Mouse (Mus musculus): ENCODE measurements around the gene Galnt14.

DNA sequence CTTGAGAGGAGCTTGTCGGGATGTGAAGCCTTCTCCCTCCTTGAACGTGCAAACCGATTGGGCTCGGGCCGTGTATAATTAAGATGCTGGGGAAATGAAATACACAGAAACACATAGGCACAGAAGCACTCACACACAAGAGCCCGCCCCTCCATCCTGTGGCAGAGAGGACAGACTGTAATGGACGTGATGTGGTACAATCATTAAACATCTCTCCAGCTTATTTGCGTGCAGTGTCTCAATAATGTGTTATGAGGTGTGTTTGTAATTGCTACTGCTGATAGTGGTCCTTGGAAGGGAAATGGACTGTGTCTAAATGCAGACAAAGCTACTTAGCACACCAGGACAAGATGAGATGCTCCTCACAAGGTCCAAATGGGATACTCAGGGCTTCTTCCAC is 24.0 kb downstream of the Galnt14 start:
- TF ChIP-seq CTCF (IDR thresholded peaks at IDR 0.05; ENCODE audit: borderline replicate concordance, insufficient read depth, low read length) (no peak), POLR2A (IDR thresholded peaks at IDR 0.05; ENCODE audit: low read depth, low read length) (no peak)
